27 mouse cellular contexts compared by ENCODE assay signal in genomic region chr3:105211023-105211422, GRCm38 (mm10).
DNase-seq lines count a peak whose midpoint lies in the region; ATAC-seq lines count a peak whose summit lies in the region.
"Had no signal": no experiment of that assay in that cellular context is flagged by ENCODE, and none has a peak within 500 bp of the region (broad histone marks: within the 10 kb centered on the region; RNA-seq: fewer than 3 reads in every experiment).

No protein-coding gene starts in this region.

- no peaks in the 10 kb centered on the region for H3K4me1 ChIP-seq in intestine, embryonic 14.5 days (replicated peaks; ENCODE audit: control insufficient read depth, insufficient read depth, low read length)
- no peaks in the 10 kb centered on the region for H3K4me1 ChIP-seq in intestine, embryonic 15.5 days (replicated peaks)
- H3K4me1 ChIP-seq: forebrain, embryonic 15.5 days; hindbrain, embryonic 12.5 days had no signal

- DNase-seq in intestine, embryonic 14.5 days (ENCODE audit: low spot score), result peak; percentile 2
- DNase-seq in right cerebral cortex, adult 18-20 months, result peak; percentile 52
- no peak for DNase-seq in right cerebral cortex, postnatal 4 days
- peak; percentile 68 for DNase-seq in 3T3-L1 (ENCODE audit: low read depth, low spot score)
- peak; percentile 59 for DNase-seq in NIH3T3 (ENCODE audit: low read depth)
- DNase-seq in spleen, postnatal 14 days (ENCODE audit: low spot score in 2 of 2), result no peak
- DNase-seq: adrenal gland, postnatal 10 days; adrenal gland, postnatal 36 days; cerebellum, adult 11 months; cerebellum, adult 8-10 months; cerebellum, postnatal 10 days; cerebellum, postnatal 36 days; embryo, embryonic 11 days; gastrocnemius, adult 2 months; gastrocnemius, postnatal 14 days; heart, adult 11 months had no signal

- H3K36me3 ChIP-seq in intestine, embryonic 14.5 days (ENCODE audit: control insufficient read depth, insufficient read depth, low read length), result no peaks in the 10 kb centered on the region
- H3K36me3 ChIP-seq in intestine, embryonic 15.5 days, result no peaks in the 10 kb centered on the region
- H3K36me3 ChIP-seq: embryonic facial prominence, embryonic 10.5 days; embryonic facial prominence, embryonic 13.5 days; forebrain, embryonic 12.5 days; forebrain, embryonic 15.5 days; hindbrain, embryonic 12.5 days had no signal

- H3K9ac ChIP-seq in intestine, embryonic 14.5 days (ENCODE audit: low read length), result no peak overlapping the region
- no peak overlapping the region for H3K9ac ChIP-seq in intestine, embryonic 15.5 days
- H3K9ac ChIP-seq: embryonic facial prominence, embryonic 13.5 days; forebrain, embryonic 12.5 days; forebrain, embryonic 15.5 days; hindbrain, embryonic 12.5 days had no signal

- no peaks in the 10 kb centered on the region for H3K27me3 ChIP-seq in intestine, embryonic 14.5 days (replicated peaks; ENCODE audit: control insufficient read depth, insufficient read depth, low read length)
- H3K27me3 ChIP-seq in intestine, embryonic 15.5 days (replicated peaks), result no peaks in the 10 kb centered on the region
- H3K27me3 ChIP-seq: embryonic facial prominence, embryonic 13.5 days; forebrain, embryonic 12.5 days; forebrain, embryonic 15.5 days; hindbrain, embryonic 12.5 days; Patski had no signal

- 88% methylated on average over 1 of the region's 1 CpGs for WGBS in intestine, embryonic 14.5 days
- WGBS in intestine, embryonic 15.5 days, result 89% methylated on average over 1 of the region's 1 CpGs

- no peak overlapping the region for H3K4me3 ChIP-seq in intestine, embryonic 14.5 days (ENCODE audit: low read depth, low read length)
- H3K4me3 ChIP-seq in intestine, embryonic 15.5 days (replicated peaks), result no peak overlapping the region
- H3K4me3 ChIP-seq: embryonic facial prominence, embryonic 10.5 days; embryonic facial prominence, embryonic 13.5 days; erythroblast, embryonic 14.5 days; forebrain, embryonic 12.5 days; forebrain, embryonic 15.5 days; gastrocnemius, adult 2 months; hindbrain, embryonic 12.5 days had no signal

- no peak overlapping the region for H3K27ac ChIP-seq in intestine, embryonic 14.5 days (ENCODE audit: low read depth)
- H3K27ac ChIP-seq in intestine, embryonic 15.5 days, result no peak overlapping the region
- H3K27ac ChIP-seq: embryonic facial prominence, embryonic 13.5 days; forebrain, embryonic 12.5 days; forebrain, embryonic 15.5 days; gastrocnemius, adult 2 months; hindbrain, embryonic 12.5 days had no signal

- ATAC-seq in intestine, embryonic 14.5 days (replicated peaks; ENCODE audit: low FRiP score, low TSS enrichment, low read depth), result no peak
- ATAC-seq in intestine, embryonic 15.5 days, result no peak
- ATAC-seq: CD4-positive, CD25-positive, alpha-beta regulatory T cell, adult 4 months; forebrain, embryonic 15.5 days; hindbrain, embryonic 16.5 days; Patski had no signal

- H3K4me2 ChIP-seq in intestine, embryonic 14.5 days (ENCODE audit: low read length), result no peak overlapping the region
- no peak overlapping the region for H3K4me2 ChIP-seq in intestine, embryonic 15.5 days (replicated peaks)
- H3K4me2 ChIP-seq: embryonic facial prominence, embryonic 13.5 days; forebrain, embryonic 12.5 days; forebrain, embryonic 15.5 days; heart, embryonic 11.5 days; hindbrain, embryonic 12.5 days had no signal

- no peaks in the 10 kb centered on the region for H3K9me3 ChIP-seq in intestine, embryonic 14.5 days (ENCODE audit: control insufficient read depth, low read length)
- no peaks in the 10 kb centered on the region for H3K9me3 ChIP-seq in intestine, embryonic 15.5 days
- H3K9me3 ChIP-seq: embryonic facial prominence, embryonic 10.5 days; embryonic facial prominence, embryonic 13.5 days; forebrain, embryonic 12.5 days; forebrain, embryonic 15.5 days; hindbrain, embryonic 12.5 days had no signal

Comparison
In these comparisons a context has a peak if more than half of its experiments do, and no peak if none do; other contexts are left out.
1. DNase-seq: peak in intestine, embryonic 14.5 days (single experiment), right cerebral cortex, adult 18-20 months (single experiment), 3T3-L1 (single experiment) and NIH3T3 (single experiment); none in right cerebral cortex, postnatal 4 days (single experiment) and spleen, postnatal 14 days (0 of 2).